Mouse (Mus musculus) stomach, postnatal 0 days (tissue): ENCODE measurements at regions not wholly inside any gene's neighbourhood (a gene's known extent, or its start where the extent isn't known, plus 50 kb on each side); places are given as distances from the start of the nearest gene placed in this dataset.

ENCODE experiments used
- CTCF ChIP-seq: IDR thresholded peaks from 2 replicates; pipeline ENCODE4 v1.5.1; 2016; ENCODE audit warnings: antibody characterized with exemption, low read depth, mild to moderate bottlenecking, moderate library complexity
- EP300 ChIP-seq: optimal IDR thresholded peaks from 2 replicates; pipeline ENCODE3; 2016; ENCODE audit warnings: antibody characterized with exemption

GRCm38 (mm10) chr10:97312978-97313377 lies 166.4 kb upstream of the Dcn start:
- TF ChIP-seq CTCF (peak; percentile 89), EP300 (peak; percentile 71)
